Mouse (Mus musculus) testis, adult 10 weeks (tissue): ENCODE measurements around the gene Olfr1340. TPM values are rescaled to one million over a fixed set of nuclear protein-coding genes. Genes with fewer than 3 reads are reported as not detected.

Experiments
- polyA plus RNA-seq: library from polyadenylated mRNA; stranded (reverse); fragments of 350-450 nt; fragmentation: Illumina TruSeq; extraction: RNeasy Lipid Tissue Mini Kit (QIAGEN cat#74804); gene quantifications from one replicate; pipeline ENCODE4 v1.2.3, GENCODE M21; 2014; ENCODE audit warnings: low read depth, low replicate concordance

Olfr1340 gene
- not detected for polyA plus RNA-seq

DNA sequence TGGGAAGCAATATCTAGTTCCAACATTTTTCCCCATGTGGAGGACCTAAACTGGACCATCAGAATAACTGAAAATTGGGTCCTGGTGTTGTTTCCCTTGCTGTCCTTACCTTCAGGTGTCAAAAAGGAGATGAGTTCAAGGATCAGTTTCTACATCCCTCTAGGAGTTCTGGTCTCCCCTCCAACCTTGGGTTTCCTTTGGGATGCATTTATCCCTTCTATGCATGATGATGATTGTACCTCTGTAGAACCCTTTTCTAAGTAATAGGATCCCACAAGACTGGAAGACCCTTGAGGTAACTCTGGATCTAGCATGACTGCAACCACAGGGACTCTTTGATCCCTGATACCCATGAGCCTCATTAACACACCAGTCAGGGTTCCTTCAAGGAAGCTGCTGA lies at the start of gene Olfr1340:
Olfr1340 (plus strand) TSS at position 301 of the 400 bp plus-strand sequence.

DNA sequence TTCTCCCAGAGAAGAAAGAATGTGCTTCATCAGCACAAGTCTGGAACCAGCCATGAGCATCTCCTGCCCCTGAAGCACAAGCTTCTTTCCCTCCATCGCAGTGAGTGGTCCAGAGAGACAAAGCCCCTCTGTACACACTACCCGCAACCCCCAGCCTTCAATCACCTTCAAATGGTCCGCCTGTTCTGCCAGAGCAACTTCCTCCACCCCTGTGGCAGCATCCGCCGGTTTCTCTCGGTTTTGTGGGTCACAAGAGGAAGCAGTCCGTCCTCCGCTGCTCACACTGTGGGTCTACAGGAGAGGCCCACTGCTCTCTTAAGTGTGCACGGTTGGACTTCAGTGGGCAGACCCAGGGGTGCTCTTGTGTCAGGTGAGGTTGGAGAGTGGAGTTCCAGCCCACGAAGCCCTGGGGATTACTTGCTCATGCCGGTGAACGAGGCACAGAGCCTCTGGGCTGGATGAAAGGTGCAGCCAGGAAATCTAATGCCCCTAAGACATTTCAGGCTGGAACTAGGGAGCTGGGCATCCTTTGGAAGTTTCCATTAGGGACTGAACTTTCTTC lies 27.4 kb upstream of the Olfr1340 start, which contains the start of gene Olfr1342:
Olfr1342 (minus strand) TSS at position 345 of the 562 bp plus-strand sequence.

DNA sequence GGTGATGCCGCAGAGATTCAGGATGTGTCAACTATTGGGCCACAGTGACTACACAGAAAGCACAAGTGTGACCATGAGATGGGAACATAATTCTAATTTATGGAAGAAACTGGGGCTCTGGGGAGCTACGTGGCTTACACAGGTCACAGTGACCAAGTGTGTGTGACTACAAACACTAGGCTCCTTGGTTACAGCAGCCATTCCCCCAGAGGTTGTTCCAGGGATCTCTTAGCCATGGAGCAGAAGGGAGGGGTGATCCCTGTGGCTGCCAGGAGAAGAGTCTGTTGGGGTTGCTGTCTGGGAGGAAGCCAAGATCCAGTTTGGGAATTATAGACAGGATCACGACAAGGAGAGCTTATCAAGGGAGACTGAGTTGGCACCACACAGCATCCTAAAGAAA lies 16.7 kb upstream of the Olfr1340 start, which contains the start of gene Olfr1341:
Olfr1341 (plus strand) TSS at position 301 of the 400 bp plus-strand sequence.

DNA sequence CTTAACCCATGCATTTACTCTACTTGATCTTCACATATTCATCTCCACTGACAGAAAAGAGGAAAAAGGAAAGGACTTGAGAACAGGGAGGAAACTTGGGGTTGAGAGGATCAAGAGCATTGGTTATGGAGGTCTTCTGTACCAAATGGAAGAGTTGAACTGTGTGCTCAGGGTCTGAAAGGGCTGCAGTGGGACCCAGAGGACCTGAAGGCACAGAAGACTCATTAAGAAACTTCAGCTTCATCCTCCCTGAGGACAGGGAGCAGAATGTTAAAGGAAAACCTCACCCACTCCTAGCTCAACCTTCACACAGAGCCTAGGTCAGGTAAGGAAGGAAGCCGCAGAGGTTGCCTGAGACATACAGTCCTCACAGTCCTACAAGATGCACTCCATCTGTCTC lies 11.9 kb downstream of the Olfr1340 start, which contains the start of gene Olfr1339:
Olfr1339 (plus strand) TSS at position 301 of the 400 bp plus-strand sequence.

DNA sequence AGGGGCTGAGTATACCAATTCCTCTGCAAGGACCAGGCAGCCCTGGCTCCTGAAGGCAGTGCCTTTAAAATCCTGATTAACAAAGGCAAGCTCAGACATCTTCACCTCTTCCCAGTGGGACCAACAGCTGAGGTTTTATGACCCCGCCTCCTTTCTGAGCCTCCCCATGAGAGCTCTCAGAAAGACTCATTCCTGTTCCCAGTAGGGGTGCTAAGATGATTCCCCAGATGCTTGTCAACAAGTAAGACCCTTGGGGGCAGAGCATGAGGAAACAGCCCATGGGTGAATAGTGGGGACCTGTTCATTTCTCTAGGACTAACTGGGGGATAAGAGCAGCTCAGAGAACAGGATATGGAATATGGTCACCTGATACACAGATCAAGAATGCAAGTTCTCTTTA lies 38.7 kb downstream of the Olfr1340 start, which contains the start of gene Olfr1338:
Olfr1338 (minus strand) TSS at position 101 of the 400 bp plus-strand sequence.

Other genes starting within 250 kb of the Olfr1340 start
- gene Tie1, start 230.1 kb upstream of the Olfr1340 start, polyA plus RNA-seq, result 0.18 TPM
- gene 2610528J11Rik, start 193.1 kb upstream of the Olfr1340 start, polyA plus RNA-seq, result not detected
- gene Tmem125, start 176.1 kb upstream of the Olfr1340 start, polyA plus RNA-seq, result not detected
- gene Cfap57, start 99.4 kb upstream of the Olfr1340 start, polyA plus RNA-seq, result 92.6 TPM
- 39.9 TPM for gene Ebna1bp2, start 99.3 kb upstream of the Olfr1340 start, polyA plus RNA-seq
- 0.25 TPM for gene Olfr62, start 61.2 kb upstream of the Olfr1340 start, polyA plus RNA-seq
- gene Olfr1342, start 27.4 kb upstream of the Olfr1340 start, polyA plus RNA-seq, result not detected
- not detected for gene Olfr1341, start 16.6 kb upstream of the Olfr1340 start, polyA plus RNA-seq
- not detected for gene Olfr1339, start 12.0 kb downstream of the Olfr1340 start, polyA plus RNA-seq
- gene Olfr1338, start 38.6 kb downstream of the Olfr1340 start, polyA plus RNA-seq, result not detected
- gene Olfr1337, start 62.4 kb downstream of the Olfr1340 start, polyA plus RNA-seq, result not detected
- gene Olfr1335, start 89.8 kb downstream of the Olfr1340 start, polyA plus RNA-seq, result not detected
- 0.07 TPM for gene Olfr1333, start 116.1 kb downstream of the Olfr1340 start, polyA plus RNA-seq
- not detected for gene Olfr1331, start 144.5 kb downstream of the Olfr1340 start, polyA plus RNA-seq
- gene Olfr1330, start 168.5 kb downstream of the Olfr1340 start, polyA plus RNA-seq, result not detected
- not detected for gene Olfr1329, start 197.3 kb downstream of the Olfr1340 start, polyA plus RNA-seq
- not detected for gene Olfr1328, start 218.5 kb downstream of the Olfr1340 start, polyA plus RNA-seq
- gene Lao1, start 241.4 kb downstream of the Olfr1340 start, polyA plus RNA-seq, result not detected